Mouse (Mus musculus): ENCODE results near the gene A230050P20Rik. TPM values are rescaled to one million over a fixed set of nuclear protein-coding genes. Genes with fewer than 3 reads are reported as not detected.

Gene A230050P20Rik
- polyA plus RNA-seq, 1 experiment from 2014 or later = 1.8 TPM

- no peak overlapping the region for H3K27ac ChIP-seq (replicated peaks)
- H3K4me2 ChIP-seq (replicated peaks) = no peak overlapping the region
- no peak overlapping the region for H3K4me3 ChIP-seq
- H3K9me3 ChIP-seq = no peaks in the 10 kb centered on the region
- no peak for ATAC-seq (ENCODE audit: low FRiP score, low read depth)
- H3K27me3 ChIP-seq = peaks cover 5% of the 10 kb centered on the region; the same call in 1 of the 2 replicates
- WGBS = 72% methylated on average over 9 of the region's 9 CpGs
- H3K36me3 ChIP-seq = no peaks in the 10 kb centered on the region
- H3K4me1 ChIP-seq = 0 out of 2 replicates have a peak, but pooled peaks cover 5% of the 10 kb centered on the region
- no peak overlapping the region for H3K9ac ChIP-seq (replicated peaks)
Measured at GRCm38 (mm10) chr9:20876318-20877117, 8.1 kb downstream of the A230050P20Rik start.

GRCm38 (mm10) chr9:20877118-20878040 is 8.9 kb downstream of the A230050P20Rik start:
- Histone ChIP-seq H3K4me1 (0 out of 2 replicates have a peak, but pooled peaks cover 5% of the 10 kb centered on the region), H3K9ac (replicated peaks) (peak overlapping the region; percentile 20), H3K27ac (replicated peaks) (0 out of 2 replicates have a peak overlapping the region, but pooled peaks have one; percentile 43), H3K4me3 (peak overlapping the region; percentile 39), H3K4me2 (replicated peaks) (peak overlapping the region; percentile 54), H3K9me3 (no peaks in the 10 kb centered on the region), H3K27me3 (no peaks in the 10 kb centered on the region), H3K36me3 (no peaks in the 10 kb centered on the region)
- 38% methylated on average over 14 of the region's 14 CpGs for WGBS
- ATAC-seq (ENCODE audit: low FRiP score, low read depth) = no peak; the same call in 1 of the 2 replicates

GRCm38 (mm10) chr9:20878041-20878709 is 9.7 kb downstream of the A230050P20Rik start:
- H3K9me3 ChIP-seq = no peaks in the 10 kb centered on the region
- peak overlapping the region; percentile 39 for H3K4me3 ChIP-seq
- peak overlapping the region; percentile 61 for H3K9ac ChIP-seq (replicated peaks)
- H3K4me2 ChIP-seq (replicated peaks) = peak overlapping the region; percentile 54
- H3K27ac ChIP-seq (replicated peaks) = peak overlapping the region; percentile 81
- H3K36me3 ChIP-seq = no peaks in the 10 kb centered on the region
- no peaks in the 10 kb centered on the region for H3K27me3 ChIP-seq
- H3K4me1 ChIP-seq = 0 out of 2 replicates have a peak, but pooled peaks cover 5% of the 10 kb centered on the region
- under 1% methylated on average over 69 of the region's 69 CpGs for WGBS
- ATAC-seq (ENCODE audit: low FRiP score, low read depth) = peak; percentile 95

- H3K27me3 ChIP-seq = no peaks in the 10 kb centered on the region
- whole genome bisulfite sequencing = 23% methylated on average over 10 of the region's 10 CpGs
- no peaks in the 10 kb centered on the region for H3K36me3 ChIP-seq
- H3K4me1 ChIP-seq = 0 out of 2 replicates have a peak, but pooled peaks cover 5% of the 10 kb centered on the region
- peak overlapping the region; percentile 39 for H3K4me3 ChIP-seq
- H3K27ac ChIP-seq (replicated peaks) = peak overlapping the region; percentile 81
- H3K4me2 ChIP-seq (replicated peaks) = peak overlapping the region; percentile 54
- no peaks in the 10 kb centered on the region for H3K9me3 ChIP-seq
- ATAC-seq (ENCODE audit: low FRiP score, low read depth) = peak; percentile 13; the same call in 1 of the 2 replicates
- peak overlapping the region; percentile 61 for H3K9ac ChIP-seq (replicated peaks)
Measured at GRCm38 (mm10) chr9:20878710-20879065, 10.2 kb downstream of the A230050P20Rik start.

GRCm38 (mm10) chr9:20879097-20879792 is 10.8 kb downstream of the A230050P20Rik start, which contains the start of gene Angptl6:
Gene Angptl6 (minus strand): TSS chr9:20879727.
- 0 out of 2 replicates have a peak, but pooled peaks cover 5% of the 10 kb centered on the region for H3K4me1 ChIP-seq
- ATAC-seq (ENCODE audit: low FRiP score, low read depth) = no peak
- H3K4me3 ChIP-seq = peak within 1 kb of the TSS; percentile 39
- H3K9ac ChIP-seq (replicated peaks) = peak within 1 kb of the TSS; percentile 61
- H3K36me3 ChIP-seq = no peaks in the 10 kb centered on the region
- peak within 1 kb of the TSS; percentile 54 for H3K4me2 ChIP-seq (replicated peaks)
- 94% methylated on average over 13 of the region's 13 CpGs for whole genome bisulfite sequencing
- H3K27me3 ChIP-seq = no peaks in the 10 kb centered on the region
- no peaks in the 10 kb centered on the region for H3K9me3 ChIP-seq
- H3K27ac ChIP-seq (replicated peaks) = peak within 1 kb of the TSS; percentile 81

GRCm38 (mm10) chr9:20886563-20886962 is 18.1 kb downstream of the A230050P20Rik start:
- no peak for ATAC-seq (ENCODE audit: low FRiP score, low read depth)
- Histone ChIP-seq H3K9ac (replicated peaks) (no peak overlapping the region), H3K9me3 (no peaks in the 10 kb centered on the region), H3K4me2 (replicated peaks) (no peak overlapping the region), H3K36me3 (peaks cover 24% of the 10 kb centered on the region), H3K27ac (replicated peaks) (no peak overlapping the region), H3K27me3 (no peaks in the 10 kb centered on the region), H3K4me1 (peaks cover 12% of the 10 kb centered on the region), H3K4me3 (no peak overlapping the region)
- 92% methylated on average over 2 of the region's 2 CpGs for WGBS

- Histone ChIP-seq H3K9me3 (no peaks in the 10 kb centered on the region), H3K27me3 (no peaks in the 10 kb centered on the region), H3K4me1 (peaks cover 12% of the 10 kb centered on the region), H3K27ac (replicated peaks) (no peak overlapping the region), H3K36me3 (peaks cover 30% of the 10 kb centered on the region), H3K4me2 (replicated peaks) (peak overlapping the region; percentile 73; the same call in 1 of the 2 replicates), H3K9ac (replicated peaks) (no peak overlapping the region), H3K4me3 (no peak overlapping the region)
- 87% methylated on average over 6 of the region's 6 CpGs for WGBS
- ATAC-seq (ENCODE audit: low FRiP score, low read depth) = no peak
Measured at GRCm38 (mm10) chr9:20887191-20887590, 18.7 kb downstream of the A230050P20Rik start.

- peak within 1 kb of the TSS; percentile 73 for H3K4me2 ChIP-seq (replicated peaks)
- H3K4me1 ChIP-seq = peaks cover 12% of the 10 kb centered on the region
- H3K27ac ChIP-seq (replicated peaks) = peak within 1 kb of the TSS; percentile 91
- peak; percentile 98 for ATAC-seq (ENCODE audit: low FRiP score, low read depth)
- H3K27me3 ChIP-seq = no peaks in the 10 kb centered on the region
- WGBS = under 1% methylated on average over 40 of the region's 43 CpGs
- H3K9me3 ChIP-seq = no peaks in the 10 kb centered on the region
- H3K36me3 ChIP-seq = peaks cover 36% of the 10 kb centered on the region
- H3K4me3 ChIP-seq = peak within 1 kb of the TSS; percentile 74
- H3K9ac ChIP-seq (replicated peaks) = peak within 1 kb of the TSS; percentile 85
Measured at GRCm38 (mm10) chr9:20887704-20888385, 19.4 kb downstream of the A230050P20Rik start, which contains the start of gene Ppan. Gene Ppan (plus strand): TSS chr9:20888175.

- whole genome bisulfite sequencing = under 1% methylated on average over 28 of the region's 30 CpGs
- no peak for ATAC-seq (ENCODE audit: low FRiP score, low read depth)
- H3K27ac ChIP-seq (replicated peaks) = peak overlapping the region; percentile 91
- H3K9ac ChIP-seq (replicated peaks) = peak overlapping the region; percentile 85
- peaks cover 12% of the 10 kb centered on the region for H3K4me1 ChIP-seq
- no peaks in the 10 kb centered on the region for H3K27me3 ChIP-seq
- peak overlapping the region; percentile 74 for H3K4me3 ChIP-seq
- no peaks in the 10 kb centered on the region for H3K9me3 ChIP-seq
- peak overlapping the region; percentile 73 for H3K4me2 ChIP-seq (replicated peaks)
- peaks cover 42% of the 10 kb centered on the region for H3K36me3 ChIP-seq
Measured at GRCm38 (mm10) chr9:20888386-20888765, 19.9 kb downstream of the A230050P20Rik start.

Data from midbrain, embryonic 12.5 days (tissue).